Mouse (Mus musculus) forebrain, embryonic 11.5 days (tissue): ENCODE measurements around the gene Kif16b. TPM values are rescaled to one million over a fixed set of nuclear protein-coding genes. Genes with fewer than 3 reads are reported as not detected.

Experiments used
- ATAC-seq: fragments of 200-750 bp; cut with Nextera tagmentation; replicated peaks from 2 replicates; pipeline ENCODE4 v1.8.0; 2017; ENCODE audit warnings: moderate TSS enrichment; ENCODE audit not compliant: low FRiP score
- DNase-seq: peaks from one replicate; pipeline ENCODE4 v3.0.0-alpha.2; 2017; ENCODE audit warnings: low spot score
- H3K27ac ChIP-seq: fragments of 300-500 bp; sonication (generic); 2 replicates; pipeline ENCODE4 v1.5.1; 2014; ENCODE audit warnings: low read depth, low read length
- H3K27me3 ChIP-seq: fragments of 300-500 bp; sonication (generic); 2 replicates; pipeline ENCODE4 v1.6.1; 2014; ENCODE audit warnings: mild to moderate bottlenecking, low read length, mixed read lengths; ENCODE audit not compliant: control insufficient read depth, insufficient read depth
- H3K36me3 ChIP-seq: fragments of 300-500 bp; sonication (generic); 2 replicates; pipeline ENCODE4 v1.6.1; 2014; ENCODE audit warnings: mild to moderate bottlenecking, low read length, moderate library complexity, mixed read lengths; ENCODE audit not compliant: control insufficient read depth, insufficient read depth
- H3K4me1 ChIP-seq: fragments of 300-500 bp; sonication (generic); replicated peaks from 2 replicates; pipeline ENCODE4 v1.6.1; 2014; ENCODE audit warnings: low read length, mixed read lengths; ENCODE audit not compliant: control insufficient read depth, insufficient read depth
- H3K4me2 ChIP-seq: fragments of 300-500 bp; sonication (generic); 2 replicates; pipeline ENCODE4 v1.6.1; 2014; ENCODE audit warnings: low read depth, mild to moderate bottlenecking, low read length, moderate library complexity, mixed read lengths; ENCODE audit not compliant: severe bottlenecking
- H3K4me3 ChIP-seq: fragments of 300-500 bp; sonication (generic); 2 replicates; pipeline ENCODE4 v1.5.1; 2014; ENCODE audit warnings: low read depth, low read length
- H3K9ac ChIP-seq: fragments of 300-500 bp; sonication (generic); 2 replicates; pipeline ENCODE4 v1.6.1; 2014; ENCODE audit warnings: low read length
- H3K9me3 ChIP-seq: fragments of 300-500 bp; sonication (generic); 2 replicates; pipeline ENCODE4 v1.6.1; 2016; ENCODE audit warnings: low read length, mixed read lengths; ENCODE audit not compliant: control insufficient read depth
- WGBS: fragments of 180-500 bp; shearing (Covaris S2); extraction: QIAGEN DNeasy Blood & Tissue Kit; methylation state at CpG from one replicate; pipeline ENCODE4 v1.1.7; 2014; 5-methylcytosine and 5-hydroxymethylcytosine counted together
- polyA plus RNA-seq: library from polyadenylated mRNA; unstranded; fragments of >200 nt; fragmentation: Nextera tagmentation; extraction: Ambion mirVana; gene quantifications from 2 replicates; pipeline ENCODE4 v1.2.1, GENCODE M21; 2014

Kif16b gene
- polyA plus RNA-seq, 1 experiment from 2014 or later = 8.9 TPM

DNA sequence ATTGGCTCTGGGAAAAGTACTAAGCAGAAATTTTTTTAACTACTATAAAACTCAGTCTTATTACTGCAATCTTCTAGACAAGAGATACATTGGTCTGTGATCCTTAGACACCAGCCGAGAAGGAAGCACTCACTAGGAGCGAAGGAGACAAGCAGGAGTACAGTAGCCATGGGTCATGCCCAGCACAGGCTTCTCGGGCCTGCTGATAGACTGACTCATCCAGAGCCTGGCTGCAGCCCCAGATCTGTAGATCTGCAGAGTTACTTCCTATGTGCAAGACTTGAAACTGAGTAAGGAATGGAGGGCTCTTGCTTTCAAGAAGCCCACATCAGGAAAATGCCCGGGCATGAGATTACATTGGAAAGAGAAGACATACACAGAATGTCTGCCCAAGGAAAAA lies 169.0 kb downstream of the Kif16b start:
- Histone ChIP-seq H3K4me1 (no peaks in the 10 kb centered on the region), H3K9me3 (no peaks in the 10 kb centered on the region), H3K27me3 (no peaks in the 10 kb centered on the region), H3K4me3 (no peak overlapping the region), H3K4me2 (no peak overlapping the region), H3K9ac (no peak overlapping the region), H3K36me3 (no peaks in the 10 kb centered on the region), H3K27ac (no peak overlapping the region)
- DNase-seq (no peak), ATAC-seq (no peak)
- WGBS = 93% methylated on average over 4 of the region's 4 CpGs

DNA sequence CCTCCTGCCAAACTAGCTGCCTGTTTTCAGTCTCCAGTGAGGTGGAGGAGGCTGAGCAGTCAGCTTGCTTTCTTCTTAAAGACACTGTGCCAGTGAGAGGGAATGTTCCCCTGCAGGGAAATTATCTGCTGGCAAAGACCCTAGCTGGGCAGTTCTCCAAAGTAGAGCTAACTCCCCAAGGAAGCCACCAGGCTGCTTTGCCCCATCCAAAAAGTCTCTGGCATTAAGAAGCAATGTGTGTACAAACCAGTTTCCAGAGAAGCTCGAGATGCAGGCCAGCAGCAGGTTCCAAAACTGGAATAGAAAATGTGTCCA lies 169.6 kb downstream of the Kif16b start:
- Histone ChIP-seq H3K9ac (no peak overlapping the region), H3K36me3 (no peaks in the 10 kb centered on the region), H3K27ac (no peak overlapping the region), H3K4me1 (no peaks in the 10 kb centered on the region), H3K4me3 (no peak overlapping the region), H3K27me3 (no peaks in the 10 kb centered on the region), H3K9me3 (no peaks in the 10 kb centered on the region), H3K4me2 (no peak overlapping the region)
- ATAC-seq = no peak
- whole genome bisulfite sequencing = 64% methylated on average over 1 of the region's 1 CpGs
- DNase-seq = no peak

DNA sequence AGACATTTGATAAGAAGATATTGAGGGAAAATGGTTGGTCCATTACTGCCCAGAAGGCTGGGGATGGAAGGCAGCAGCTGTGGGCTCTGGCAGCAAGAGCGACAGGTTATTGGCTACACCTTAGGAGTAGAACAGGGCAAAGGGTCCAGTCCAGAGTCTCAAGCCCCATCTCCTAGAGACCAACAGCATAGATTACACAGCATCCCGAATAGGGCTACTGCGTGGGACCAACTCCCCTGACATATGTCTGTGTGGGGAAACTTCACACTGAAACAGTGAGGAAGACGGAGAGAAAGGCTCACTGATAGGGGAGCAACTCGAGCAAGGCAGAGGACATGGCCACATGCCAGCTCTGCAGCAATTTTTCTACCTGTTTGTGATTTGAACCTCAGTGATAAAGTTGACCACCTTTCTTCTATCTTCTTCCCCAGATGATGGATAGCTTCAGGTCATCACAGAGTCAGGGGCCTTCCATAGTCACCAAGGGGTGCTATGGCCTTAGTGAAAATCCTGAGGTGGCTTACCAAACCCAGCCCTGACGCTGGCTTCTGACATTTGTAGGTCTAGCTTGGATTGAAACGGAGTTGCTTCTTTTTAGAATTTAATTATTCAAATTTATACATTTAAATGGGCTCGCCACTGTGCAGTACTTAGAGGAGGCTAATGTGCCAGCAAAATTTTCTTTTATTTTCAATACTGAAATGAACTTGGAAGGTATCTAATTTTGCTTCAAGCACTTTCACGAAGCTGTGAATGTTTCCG lies 170.1 kb downstream of the Kif16b start:
- Histone ChIP-seq H3K4me2 (no peak overlapping the region), H3K27ac (no peak overlapping the region), H3K4me3 (no peak overlapping the region), H3K9ac (no peak overlapping the region), H3K36me3 (no peaks in the 10 kb centered on the region), H3K9me3 (no peaks in the 10 kb centered on the region), H3K4me1 (no peaks in the 10 kb centered on the region), H3K27me3 (no peaks in the 10 kb centered on the region)
- WGBS = 88% methylated on average over 10 of the region's 10 CpGs
- DNase-seq (no peak), ATAC-seq (no peak)

DNA sequence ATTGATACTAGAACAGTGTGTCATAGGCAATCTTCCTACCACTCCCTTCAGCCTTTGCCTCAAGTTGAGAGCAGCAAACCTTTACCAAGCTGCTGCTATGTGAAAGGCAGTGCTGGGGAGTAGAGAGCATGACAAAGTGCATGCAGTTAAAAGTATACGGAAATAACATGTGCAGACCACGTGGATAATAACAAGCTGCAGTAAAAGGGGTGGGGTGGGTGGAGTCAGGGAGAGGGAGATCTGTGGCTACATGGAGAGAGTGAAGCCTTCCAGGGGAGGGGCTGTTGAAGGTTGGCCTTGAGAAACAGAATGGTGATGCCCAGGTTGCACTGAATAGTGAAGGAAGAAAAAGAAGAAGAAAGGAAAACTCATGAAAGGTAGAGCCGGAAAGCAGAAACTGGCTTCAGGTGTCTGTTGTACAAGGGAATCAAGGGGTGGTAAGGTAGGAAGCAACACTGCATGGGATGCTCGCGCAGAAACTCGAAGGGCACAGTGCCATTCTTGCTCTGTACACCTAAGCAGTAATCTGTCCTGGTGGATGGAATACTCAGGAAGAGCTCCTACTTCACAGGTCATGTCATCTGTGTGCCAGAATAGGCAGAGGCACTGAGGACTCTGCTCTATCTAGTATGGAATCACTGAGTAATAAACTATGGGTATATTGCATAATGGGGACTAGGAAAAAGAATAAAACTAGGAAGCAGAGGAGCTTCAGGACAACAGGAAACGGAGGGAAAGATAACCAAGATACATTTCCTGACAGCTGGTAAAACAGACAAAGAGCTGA lies 176.9 kb downstream of the Kif16b start:
- no peaks in the 10 kb centered on the region for H3K36me3 ChIP-seq
- no peak overlapping the region for H3K4me2 ChIP-seq
- no peaks in the 10 kb centered on the region for H3K9me3 ChIP-seq
- no peak for ATAC-seq
- H3K27ac ChIP-seq = no peak overlapping the region
- H3K4me3 ChIP-seq = no peak overlapping the region
- WGBS = 86% methylated on average over 7 of the region's 7 CpGs
- no peak for DNase-seq
- no peaks in the 10 kb centered on the region for H3K4me1 ChIP-seq
- no peak overlapping the region for H3K9ac ChIP-seq
- H3K27me3 ChIP-seq = no peaks in the 10 kb centered on the region

DNA sequence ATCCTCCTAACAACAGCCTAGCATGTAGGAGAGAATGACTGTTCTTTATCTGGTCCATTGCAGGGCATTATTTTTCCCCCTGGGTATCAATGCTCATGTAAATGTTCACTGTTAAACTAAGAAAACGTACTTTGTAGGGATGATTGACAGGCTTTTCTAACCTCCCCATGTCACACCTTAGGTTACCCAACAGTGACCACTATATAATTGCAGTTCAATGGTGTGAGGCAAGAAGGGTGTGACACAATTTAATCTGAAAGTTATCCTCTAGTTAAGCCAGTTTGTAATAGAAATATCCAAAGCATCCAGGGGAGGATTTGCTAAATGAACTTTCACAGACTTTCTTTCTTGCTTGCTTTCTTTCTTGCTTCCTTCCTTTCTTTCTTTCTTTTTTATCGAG lies 181.2 kb downstream of the Kif16b start:
- Histone ChIP-seq H3K9ac (no peak overlapping the region), H3K4me1 (no peaks in the 10 kb centered on the region), H3K4me3 (no peak overlapping the region), H3K4me2 (no peak overlapping the region), H3K9me3 (no peaks in the 10 kb centered on the region), H3K27me3 (no peaks in the 10 kb centered on the region), H3K36me3 (no peaks in the 10 kb centered on the region), H3K27ac (no peak overlapping the region)
- ATAC-seq = no peak
- DNase-seq = no peak
- WGBS = 77% methylated on average over 2 of the region's 2 CpGs

DNA sequence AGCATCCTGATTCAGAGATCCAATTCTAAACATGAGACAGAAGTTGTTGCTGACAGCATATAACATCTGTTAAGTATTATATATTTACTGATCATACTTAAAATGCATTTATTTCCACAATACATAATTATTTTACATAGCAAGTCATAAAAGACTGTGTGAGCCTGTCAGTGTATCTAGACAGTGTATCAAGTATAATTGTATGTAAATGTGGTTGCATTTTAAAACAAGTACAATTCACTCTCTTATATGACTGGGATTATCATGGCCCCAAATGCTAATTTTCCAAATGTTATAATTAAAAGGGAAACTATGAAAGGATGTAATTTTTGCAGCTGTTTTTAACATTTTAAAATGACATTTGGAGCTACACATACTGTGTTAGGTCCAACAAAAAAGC lies 182.3 kb downstream of the Kif16b start:
- Histone ChIP-seq H3K27me3 (no peaks in the 10 kb centered on the region), H3K4me3 (no peak overlapping the region), H3K9me3 (no peaks in the 10 kb centered on the region), H3K36me3 (no peaks in the 10 kb centered on the region), H3K4me2 (no peak overlapping the region), H3K9ac (no peak overlapping the region), H3K27ac (no peak overlapping the region), H3K4me1 (no peaks in the 10 kb centered on the region)
- no peak for DNase-seq
- ATAC-seq = no peak

DNA sequence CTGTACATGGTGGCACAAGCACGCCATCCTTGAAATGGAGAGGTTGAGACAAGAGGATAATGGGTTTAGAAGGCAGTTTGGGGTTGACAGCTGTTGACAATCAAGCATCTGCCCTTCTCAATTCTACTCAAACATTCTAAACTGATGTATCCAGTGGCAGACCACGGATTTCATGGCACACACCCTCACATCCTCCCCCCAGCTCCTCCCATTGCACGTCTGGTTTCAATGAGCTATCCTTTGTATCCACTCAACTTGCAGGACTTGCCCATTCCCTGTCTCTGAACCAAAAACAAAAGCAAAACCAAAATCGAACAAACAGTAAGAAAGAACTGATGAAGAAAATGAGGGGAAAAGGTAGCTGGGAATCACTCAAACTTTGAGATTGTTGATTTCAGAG lies 183.7 kb downstream of the Kif16b start:
- H3K27me3 ChIP-seq = no peaks in the 10 kb centered on the region
- H3K36me3 ChIP-seq = no peaks in the 10 kb centered on the region
- 73% methylated on average over 4 of the region's 4 CpGs for WGBS
- H3K4me1 ChIP-seq = no peaks in the 10 kb centered on the region
- H3K4me3 ChIP-seq = no peak overlapping the region
- H3K4me2 ChIP-seq = no peak overlapping the region
- no peak overlapping the region for H3K27ac ChIP-seq
- ATAC-seq (no peak), DNase-seq (no peak)
- no peak overlapping the region for H3K9ac ChIP-seq
- H3K9me3 ChIP-seq = no peaks in the 10 kb centered on the region

DNA sequence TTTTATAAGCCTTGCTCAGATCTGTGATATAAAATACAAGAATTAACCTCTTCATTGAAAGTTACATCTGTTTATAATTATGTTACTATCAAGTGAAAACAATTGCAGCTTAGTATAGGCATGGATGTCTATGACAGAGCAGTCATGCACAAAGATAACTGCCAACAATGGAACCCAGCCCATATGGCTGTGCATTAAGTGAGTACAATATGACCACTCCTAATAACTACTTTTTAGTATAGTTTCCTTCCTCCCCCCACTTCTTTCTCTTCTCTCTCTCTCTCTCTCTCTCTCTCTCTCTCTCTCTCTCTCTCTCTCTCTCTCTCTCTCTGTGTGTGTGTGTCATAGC lies 185.4 kb downstream of the Kif16b start:
- Histone ChIP-seq H3K36me3 (no peaks in the 10 kb centered on the region), H3K27ac (no peak overlapping the region), H3K27me3 (no peaks in the 10 kb centered on the region), H3K9ac (no peak overlapping the region), H3K9me3 (no peaks in the 10 kb centered on the region), H3K4me3 (no peak overlapping the region), H3K4me2 (no peak overlapping the region), H3K4me1 (no peaks in the 10 kb centered on the region)
- DNase-seq = no peak
- no peak for ATAC-seq
